Mouse (Mus musculus) cortical plate, adult 2 months (tissue): ENCODE data around the gene Cd36.

Experiments
- CTCF ChIP-seq: fragments of 200-500 bp; IDR thresholded peaks from 2 replicates; pipeline ENCODE4 v1.5.1; 2011; ENCODE audit warnings: mild to moderate bottlenecking, control low read depth, low read length; ENCODE audit not compliant: insufficient read depth; ENCODE audit errors: extremely low read depth
- POLR2A ChIP-seq: fragments of 200-500 bp; IDR thresholded peaks from 2 replicates; pipeline ENCODE4 v1.6.1; 2011; ENCODE audit warnings: mild to moderate bottlenecking, low read length, control low read depth; ENCODE audit not compliant: insufficient read depth; ENCODE audit errors: extremely low read depth

GRCm38 (mm10) chr5:17857262-17857661 lies 31.3 kb downstream of the Cd36 start:
- no peak for TF ChIP-seq CTCF
- TF ChIP-seq POLR2A, result no peak
